Mouse (Mus musculus) thymus, adult 2 months (tissue): ENCODE results near the gene Prkcz.

Experiments
- CTCF ChIP-seq: fragments of 200-500 bp; IDR thresholded peaks from 2 replicates; pipeline ENCODE4 v1.5.1; 2012; ENCODE audit warnings: mild to moderate bottlenecking, control low read depth, low read length, moderate library complexity, borderline replicate concordance; ENCODE audit not compliant: control insufficient read depth, poor library complexity, insufficient read depth; ENCODE audit errors: extremely low read depth
- POLR2A ChIP-seq: fragments of 200-500 bp; IDR thresholded peaks from 2 replicates; pipeline ENCODE4 v1.6.1; 2012; ENCODE audit warnings: mild to moderate bottlenecking, low read length, control low read depth, moderate library complexity; ENCODE audit not compliant: control insufficient read depth, poor library complexity, insufficient read depth; ENCODE audit errors: extremely low read depth

DNA sequence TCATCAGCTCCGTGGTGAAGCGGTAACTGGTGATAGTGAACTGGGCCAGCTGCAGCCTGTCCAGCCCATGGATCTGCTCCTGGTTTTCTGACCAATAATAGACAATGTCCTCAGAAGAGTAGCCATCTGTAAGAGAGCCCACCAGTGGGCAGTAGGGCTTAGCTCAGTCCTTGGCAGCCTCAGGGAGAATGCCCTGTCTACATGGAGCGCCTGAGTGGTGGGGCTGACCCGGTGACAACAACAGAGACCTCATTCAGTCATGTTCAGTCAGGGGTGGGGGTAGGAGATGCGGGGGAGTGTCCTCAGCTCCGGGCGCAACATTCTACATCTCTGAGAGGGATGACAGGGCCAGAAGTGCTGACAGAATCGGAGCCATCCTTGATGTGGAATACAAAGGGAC is 26.0 kb upstream of the Prkcz start:
- no peak for TF ChIP-seq POLR2A
- no peak for TF ChIP-seq CTCF
